9 mouse cellular contexts compared by ENCODE assay signal in the genomic region with DNA sequence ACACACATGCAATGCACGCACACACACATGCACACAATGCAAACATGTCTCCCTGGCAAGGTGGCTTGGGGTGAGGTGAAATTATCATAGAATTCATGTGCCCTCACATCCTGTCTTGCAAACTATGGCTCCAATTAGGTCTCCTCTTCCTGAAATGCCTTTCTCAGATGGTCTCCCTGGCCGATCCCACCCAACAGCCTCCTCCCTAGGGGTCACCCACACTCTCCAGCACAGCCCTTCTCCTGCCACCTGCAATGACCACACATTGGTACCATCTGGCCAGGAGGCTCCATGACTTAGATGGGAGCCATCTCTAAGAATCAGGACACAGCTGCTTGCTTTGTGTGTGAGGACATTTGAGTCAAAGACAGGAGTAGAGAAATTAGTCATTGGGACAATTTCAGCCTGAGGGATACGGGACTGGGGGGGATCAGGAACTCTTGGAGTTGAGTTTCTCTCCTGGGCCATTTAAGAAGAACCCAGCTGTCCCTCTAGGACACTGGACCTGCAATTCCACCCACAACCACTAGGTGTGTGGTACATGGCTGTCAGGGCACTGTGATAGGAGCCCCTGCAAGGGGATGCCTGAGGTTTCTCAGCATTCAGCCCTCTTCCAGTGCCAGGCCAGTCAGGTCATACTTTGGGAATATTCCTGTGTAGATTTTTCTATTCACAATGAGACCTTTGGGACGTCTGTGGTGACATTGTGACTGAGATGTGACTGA. TPM values are rescaled to one million over a fixed set of nuclear protein-coding genes. Genes with fewer than 3 reads are reported as not detected.
DNase-seq lines count a peak whose midpoint lies in the region; ATAC-seq and TF ChIP-seq lines count a peak whose summit lies in the region.
"Had no signal": no experiment of that assay in that cellular context is flagged by ENCODE, and none has a peak within 500 bp of the region (broad histone marks: within the 10 kb centered on the region; RNA-seq: fewer than 3 reads in every experiment).

No protein-coding gene starts in this region.

- no peak overlapping the region for H3K4me3 ChIP-seq in cerebellum, adult 2 months (replicated peaks; ENCODE audit: insufficient read depth, low read depth, low read length)
- H3K4me3 ChIP-seq in liver, adult 2 months (ENCODE audit: insufficient read depth, low read depth, low read length) = no peak overlapping the region
- no peak overlapping the region for H3K4me3 ChIP-seq in liver, embryonic 12.5 days

- H3K27me3 ChIP-seq in cerebellum, adult 2 months (ENCODE audit: control insufficient read depth, insufficient read depth, low read length) = no peaks in the 10 kb centered on the region
- H3K27me3 ChIP-seq in liver, adult 2 months (ENCODE audit: control insufficient read depth, insufficient read depth, low read length) = no peaks in the 10 kb centered on the region
- H3K27me3 ChIP-seq in liver, embryonic 12.5 days (replicated peaks) = peaks cover 56% of the 10 kb centered on the region

- 0 out of 2 replicates have a peak, but pooled peaks cover 3% of the 10 kb centered on the region for H3K4me1 ChIP-seq in cerebellum, adult 2 months (ENCODE audit: control insufficient read depth, insufficient read depth, low read length)
- no peaks in the 10 kb centered on the region for H3K4me1 ChIP-seq in liver, adult 2 months (ENCODE audit: control insufficient read depth, insufficient read depth, low read length)
- no peaks in the 10 kb centered on the region for H3K4me1 ChIP-seq in liver, embryonic 12.5 days

- H3K4me2 ChIP-seq in liver, embryonic 12.5 days = no peak overlapping the region

- intact Hi-C loops in left cerebral cortex, postnatal 36 days (cut with DNase I) = loop anchor here (2.0 kb wide), 1 partner anchor 149 kb away; no protein-coding TSS in a partner anchor

- H3K27ac ChIP-seq in cerebellum, adult 2 months (ENCODE audit: insufficient read depth, low read length) = no peak overlapping the region
- no peak overlapping the region for H3K27ac ChIP-seq in liver, adult 2 months (replicated peaks; ENCODE audit: insufficient read depth, low read depth, low read length)
- H3K27ac ChIP-seq in liver, embryonic 12.5 days = no peak overlapping the region
- H3K27ac ChIP-seq: macrophage had no signal

- ATAC-seq in liver, embryonic 12.5 days = no peak
- ATAC-seq in erythroblast, adult 5-6 weeks (replicated peaks; ENCODE audit: low FRiP score, poor library complexity, severe bottlenecking) = peak; percentile 53; the same call in 1 of the 2 replicates
- ATAC-seq in granulocyte monocyte progenitor cell, adult 5-6 weeks (replicated peaks; ENCODE audit: poor library complexity, severe bottlenecking) = no peak

- H3K9ac ChIP-seq in liver, adult 2 months (ENCODE audit: low read depth, low read length) = no peak overlapping the region
- H3K9ac ChIP-seq in liver, embryonic 12.5 days = no peak overlapping the region

- H3K79me2 ChIP-seq in liver, adult 2 months (ENCODE audit: control insufficient read depth, insufficient read depth, low read length) = no peaks in the 10 kb centered on the region

- WGBS in cerebellum, adult 2 months = 92% methylated on average over 4 of the region's 4 CpGs
- 64% methylated on average over 4 of the region's 4 CpGs for WGBS in liver, adult 2 months
- 47% methylated on average over 4 of the region's 4 CpGs for WGBS in liver, embryonic 12.5 days (ENCODE audit: insufficient replicate concordance)

- TF ChIP-seq CTCF in cerebellum, adult 2 months (IDR thresholded peaks at IDR 0.05; ENCODE audit: borderline replicate concordance, insufficient read depth, low read depth, low read length) = peak; percentile 54; the same call in 1 of the 2 replicates
- peak; percentile 68; the same call in 1 of the 2 replicates for TF ChIP-seq CTCF in liver, adult 2 months (IDR thresholded peaks at IDR 0.05; ENCODE audit: low read depth, low read length)

- H3K36me3 ChIP-seq in liver, adult 2 months (ENCODE audit: control insufficient read depth, insufficient read depth, low read length) = no peaks in the 10 kb centered on the region
- no peaks in the 10 kb centered on the region for H3K36me3 ChIP-seq in liver, embryonic 12.5 days

- no peaks in the 10 kb centered on the region for H3K9me3 ChIP-seq in liver, embryonic 12.5 days (replicated peaks)

- TF ChIP-seq POLR2A in cerebellum, adult 2 months (IDR thresholded peaks at IDR 0.05; ENCODE audit: borderline replicate concordance, insufficient read depth, low read length) = no peak
- TF ChIP-seq POLR2A in liver, adult 2 months (IDR thresholded peaks at IDR 0.05; ENCODE audit: extremely low read depth, insufficient read depth, low read length) = no peak

- peak in 1 of 2 experiments; percentile 32 for DNase-seq in cerebellum, adult 2 months
- no peak for DNase-seq in cerebellum, adult 11 months
- peak; percentile 33 for DNase-seq in liver, adult 2 months (ENCODE audit: extremely low read depth, low read depth, low spot score)
- peak; percentile 6 to 52 for DNase-seq in thymus, postnatal 10 days (ENCODE audit: low spot score in 2 of 2)
- DNase-seq in left cerebral cortex, postnatal 36 days (ENCODE audit: low spot score in 2 of 2) = no peak

RNA-seq across cellular contexts. Expression of gene Meox1, which starts 17.8 kb away (rescaled TPM):
- polyA plus RNA-seq in cerebellum, adult 2 months (2012; rRNA removed) = 1.5 and 1.8 TPM in 2 replicates
- 0.07 TPM in 1 of 2 replicates, not detected in the other for total RNA-seq in liver, adult 2 months (2014; rRNA removed)
- polyA plus RNA-seq in liver, adult 2 months (2012; rRNA removed) = 0.05 TPM in 1 of 2 replicates, not detected in the other
- 0.72 and 1.3 TPM in 2 replicates for polyA plus RNA-seq in liver, embryonic 12.5 days (2016; fragmentation: Nextera tagmentation; extraction: Ambion mirVana)
- not detected in 2 replicates for total RNA-seq in erythroblast, adult 5-6 weeks (2015; ENCODE audit: low replicate concordance)
- total RNA-seq in erythroblast, adult 5-6 weeks (2017; ENCODE audit: low replicate concordance) = not detected in 2 replicates
- total RNA-seq in left cerebral cortex, postnatal 36 days (2021) = under 1 TPM; 0.34 to 0.49 TPM
- not detected in 2 replicates for total RNA-seq in granulocyte monocyte progenitor cell, adult 5-6 weeks (2014; fragmentation: Nextera tagmentation)
- total RNA-seq in granulocyte monocyte progenitor cell, adult 5-6 weeks (2017) = not detected in 2 replicates
- polyA plus RNA-seq: macrophage had no signal

RNA-seq across cellular contexts. Expression of gene Sost, which starts 54.8 kb away (rescaled TPM):
- polyA plus RNA-seq in cerebellum, adult 2 months (2012; rRNA removed) = 1.4 and 1.7 TPM in 2 replicates
- not detected in 2 replicates for total RNA-seq in liver, adult 2 months (2014; rRNA removed)
- 0.04 and 0.10 TPM in 2 replicates for polyA plus RNA-seq in liver, adult 2 months (2012; rRNA removed)
- 0.10 TPM in 2 replicates for polyA plus RNA-seq in liver, embryonic 12.5 days (2016; fragmentation: Nextera tagmentation; extraction: Ambion mirVana)
- total RNA-seq in erythroblast, adult 5-6 weeks (2015; ENCODE audit: low replicate concordance) = not detected in 2 replicates
- total RNA-seq in erythroblast, adult 5-6 weeks (2017; ENCODE audit: low replicate concordance) = not detected in 2 replicates
- total RNA-seq in left cerebral cortex, postnatal 36 days (2021) = under 1 TPM in 1 of 2 experiments, not detected in 1; 0.15 TPM
- not detected in 2 replicates for total RNA-seq in granulocyte monocyte progenitor cell, adult 5-6 weeks (2014; fragmentation: Nextera tagmentation)
- total RNA-seq in granulocyte monocyte progenitor cell, adult 5-6 weeks (2017) = not detected in 2 replicates
- polyA plus RNA-seq: macrophage had no signal

Comparison
In these comparisons a context has a peak if more than half of its experiments do, and no peak if none do; other contexts are left out.
1. DNase-seq: peak in liver, adult 2 months (single experiment) and thymus, postnatal 10 days (2 of 2); none in cerebellum, adult 11 months (single experiment) and left cerebral cortex, postnatal 36 days (0 of 2).